Mouse (Mus musculus) retina, embryonic 14.5 days (tissue): ENCODE data around the gene Gm6710.
"Not testable (repeated sequence)": the region's sequence is repeated elsewhere in the genome, so short reads cannot be mapped to it uniquely, and the experiment has no call there.

Source experiments
- DNase-seq: peaks from one replicate; pipeline ENCODE4 v3.0.0-alpha.2; 2015; ENCODE audit warnings: low spot score

Gene Gm6710

DNA sequence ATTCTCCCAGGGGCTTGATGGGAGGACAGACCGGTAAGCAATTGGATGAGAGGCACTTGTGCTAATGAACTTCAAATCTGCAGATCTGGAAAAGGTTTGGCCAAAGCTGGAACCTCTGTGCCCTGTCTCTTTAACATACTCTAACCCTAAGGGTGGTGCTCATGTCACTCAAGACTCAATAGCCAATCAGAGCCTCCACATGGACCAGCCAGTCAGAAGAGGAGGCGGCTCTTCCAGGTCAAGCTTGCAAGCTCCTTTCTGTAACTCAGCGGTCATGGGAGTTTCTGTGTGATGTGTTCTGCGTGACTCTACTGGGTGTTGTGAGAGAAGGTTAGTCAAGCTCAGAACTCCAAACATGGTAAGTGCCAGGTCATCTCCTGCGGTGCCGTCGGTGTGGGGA, at the start of gene Gm6710:
Gm6710 (plus strand) TSS at position 196 of the 400 bp plus-strand sequence.
- DNase-seq, result not testable (repeated sequence)
